Mouse (Mus musculus): ENCODE measurements around the gene St3gal6. TPM values are rescaled to one million over a fixed set of nuclear protein-coding genes. Genes with fewer than 3 reads are reported as not detected.

St3gal6 gene
- polyA plus RNA-seq, 1 experiment from 2014 or later = 16.8 TPM

DNA sequence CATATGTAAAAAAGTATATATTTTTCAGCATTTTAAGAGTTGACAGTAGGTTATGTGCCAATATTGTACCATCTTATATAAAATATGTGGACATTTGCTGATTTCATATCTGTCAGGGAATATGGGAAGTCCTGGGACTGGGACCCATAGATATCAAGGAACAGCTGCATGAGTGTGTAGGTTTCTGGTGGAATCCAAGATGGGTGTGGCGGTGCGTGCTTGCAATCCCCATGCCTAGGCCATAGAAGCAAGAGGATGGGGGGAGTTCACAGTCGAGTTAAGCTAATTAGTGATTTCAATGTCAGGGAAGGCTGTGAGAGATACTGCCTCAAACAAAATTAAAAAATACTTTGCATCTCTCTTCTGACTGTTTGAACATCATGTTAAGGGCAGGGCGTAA lies 75.0 kb downstream of the St3gal6 start:
- Histone ChIP-seq H3K4me1 (ENCODE audit: insufficient read depth) (peaks cover 13% of the 10 kb centered on the region), H3K36me3 (replicated peaks; ENCODE audit: insufficient read depth, low read length) (no peaks in the 10 kb centered on the region), H3K27me3 (ENCODE audit: insufficient read depth, low read length) (no peaks in the 10 kb centered on the region), H3K9me3 (ENCODE audit: low read length) (no peaks in the 10 kb centered on the region), H3K9ac (replicated peaks) (no peak overlapping the region), H3K4me2 (ENCODE audit: low read depth, low read length) (no peak overlapping the region), H3K4me3 (ENCODE audit: low read depth, low read length) (no peak overlapping the region), H3K27ac (ENCODE audit: low read depth) (no peak overlapping the region)
- no peak for DNase-seq
- 80% methylated on average over 4 of the region's 4 CpGs for WGBS (ENCODE audit: insufficient replicate concordance)
- TF ChIP-seq EP300 (IDR thresholded peaks at IDR 0.05; ENCODE audit: low read depth) (peak; percentile 40; the same call in 1 of the 2 replicates), CTCF (IDR thresholded peaks at IDR 0.05; ENCODE audit: low read depth) (no peak)
- ATAC-seq = 0 out of 2 replicates have a peak, but pooled peaks have one; percentile 31

DNA sequence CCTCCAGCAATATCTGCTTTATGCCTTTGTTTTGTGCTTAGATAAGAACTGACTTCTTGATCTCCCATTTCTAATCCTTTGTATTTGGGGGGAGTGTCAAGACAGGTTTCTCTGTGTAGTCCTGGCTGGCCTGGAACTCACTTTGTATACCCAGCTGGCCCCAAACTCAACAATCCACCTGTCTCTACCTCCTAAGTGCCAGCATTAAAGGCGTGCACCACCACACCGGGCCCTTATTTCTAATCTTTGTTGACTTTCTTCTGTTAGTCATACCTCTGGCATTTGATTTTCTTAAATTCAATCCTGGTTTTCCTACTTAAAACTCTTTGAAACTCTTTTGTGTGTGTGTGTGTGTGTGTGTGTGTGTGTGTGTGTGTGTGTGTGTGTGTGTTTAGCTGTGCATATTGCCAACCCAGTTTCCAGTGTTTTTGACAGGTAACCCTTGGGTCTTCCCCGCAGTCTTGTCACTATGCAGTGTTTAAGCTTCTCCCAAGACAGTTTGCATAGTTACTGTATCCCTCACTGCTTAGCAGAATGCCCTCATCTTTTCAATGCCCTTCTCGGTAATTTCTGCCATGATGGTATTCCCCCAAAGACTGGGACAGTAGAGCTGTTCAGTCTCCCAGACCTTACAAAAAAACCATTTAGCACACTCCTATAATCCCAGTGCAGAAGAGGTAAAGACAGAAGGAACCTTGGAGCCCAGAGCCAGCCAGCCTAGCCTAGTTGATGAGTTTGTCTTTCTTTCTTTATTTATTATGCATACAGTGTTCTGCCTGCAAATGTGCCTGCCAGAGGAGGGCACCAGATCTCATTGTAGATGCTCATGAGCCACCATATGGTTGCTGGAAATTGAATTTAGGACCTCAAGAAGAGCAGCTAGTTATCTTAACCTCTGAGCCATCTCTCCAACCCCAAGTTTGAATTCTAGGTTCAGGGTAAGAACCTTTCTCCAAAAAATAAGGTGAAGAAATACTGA lies 77.5 kb downstream of the St3gal6 start:
- no peaks in the 10 kb centered on the region for H3K9me3 ChIP-seq (ENCODE audit: low read length)
- no peak for DNase-seq
- H3K27ac ChIP-seq (ENCODE audit: low read depth) = no peak overlapping the region
- no peak overlapping the region for H3K4me2 ChIP-seq (ENCODE audit: low read depth, low read length)
- 79% methylated on average over 4 of the region's 4 CpGs for WGBS (ENCODE audit: insufficient replicate concordance)
- no peak for ATAC-seq
- H3K9ac ChIP-seq (replicated peaks) = no peak overlapping the region
- no peaks in the 10 kb centered on the region for H3K4me1 ChIP-seq (ENCODE audit: insufficient read depth)
- no peak overlapping the region for H3K4me3 ChIP-seq (ENCODE audit: low read depth, low read length)
- TF ChIP-seq CTCF (IDR thresholded peaks at IDR 0.05; ENCODE audit: low read depth) (peak; percentile 41), EP300 (IDR thresholded peaks at IDR 0.05; ENCODE audit: low read depth) (no peak)
- no peaks in the 10 kb centered on the region for H3K36me3 ChIP-seq (replicated peaks; ENCODE audit: insufficient read depth, low read length)
- H3K27me3 ChIP-seq (ENCODE audit: insufficient read depth, low read length) = no peaks in the 10 kb centered on the region

DNA sequence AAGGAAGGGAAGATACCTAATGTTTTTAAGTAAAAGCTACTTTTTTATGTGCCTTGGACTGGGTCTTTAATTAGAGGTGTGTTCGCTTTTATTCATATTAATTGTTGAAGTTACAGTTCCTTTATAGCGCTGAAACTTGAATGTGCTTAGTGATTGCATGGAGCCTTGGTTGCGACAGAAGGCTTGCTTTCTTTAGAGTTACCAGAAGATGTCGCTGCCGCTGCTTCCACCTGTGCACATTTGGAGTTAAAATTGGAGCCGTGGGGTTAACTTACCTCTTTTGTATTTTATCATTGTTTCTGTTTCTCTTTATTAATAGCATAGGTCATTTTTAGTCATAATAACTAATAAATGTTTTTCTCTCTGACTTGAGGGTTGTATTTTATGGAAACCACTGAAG lies 79.3 kb downstream of the St3gal6 start:
- WGBS (ENCODE audit: insufficient replicate concordance) = 54% methylated on average over 6 of the region's 6 CpGs
- H3K9ac ChIP-seq (replicated peaks) = no peak overlapping the region
- H3K4me3 ChIP-seq (ENCODE audit: low read depth, low read length) = no peak overlapping the region
- ATAC-seq (no peak), DNase-seq (no peak)
- H3K4me1 ChIP-seq (ENCODE audit: insufficient read depth) = no peaks in the 10 kb centered on the region
- no peaks in the 10 kb centered on the region for H3K36me3 ChIP-seq (replicated peaks; ENCODE audit: insufficient read depth, low read length)
- no peak overlapping the region for H3K4me2 ChIP-seq (ENCODE audit: low read depth, low read length)
- H3K27ac ChIP-seq (ENCODE audit: low read depth) = no peak overlapping the region
- TF ChIP-seq CTCF (IDR thresholded peaks at IDR 0.05; ENCODE audit: low read depth) = peak; percentile 68
- TF ChIP-seq EP300 (IDR thresholded peaks at IDR 0.05; ENCODE audit: low read depth) = no peak
- H3K27me3 ChIP-seq (ENCODE audit: insufficient read depth, low read length) = no peaks in the 10 kb centered on the region
- H3K9me3 ChIP-seq (ENCODE audit: low read length) = no peaks in the 10 kb centered on the region

DNA sequence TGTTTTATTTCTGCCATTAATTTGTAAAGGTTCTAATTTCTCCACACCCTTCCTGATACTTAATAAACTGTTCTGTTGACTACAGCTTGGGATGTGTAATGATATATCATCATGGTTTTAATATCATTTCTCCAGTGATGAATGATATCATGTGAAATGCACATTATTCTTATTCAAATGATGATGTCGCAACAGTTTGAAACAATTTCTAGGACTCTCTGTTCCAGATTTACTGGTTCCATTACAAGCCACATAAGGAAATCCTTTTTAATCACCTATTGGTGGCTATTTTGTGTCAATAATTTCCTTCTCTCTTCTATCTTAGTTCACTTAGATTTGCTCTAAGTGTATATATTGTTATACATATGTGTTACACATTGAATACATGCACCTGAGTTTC lies 91.7 kb downstream of the St3gal6 start:
- Histone ChIP-seq H3K9me3 (ENCODE audit: low read length) (no peaks in the 10 kb centered on the region), H3K9ac (replicated peaks) (no peak overlapping the region), H3K27ac (ENCODE audit: low read depth) (no peak overlapping the region), H3K27me3 (ENCODE audit: insufficient read depth, low read length) (no peaks in the 10 kb centered on the region), H3K36me3 (replicated peaks; ENCODE audit: insufficient read depth, low read length) (no peaks in the 10 kb centered on the region), H3K4me1 (ENCODE audit: insufficient read depth) (no peaks in the 10 kb centered on the region), H3K4me2 (ENCODE audit: low read depth, low read length) (no peak overlapping the region), H3K4me3 (ENCODE audit: low read depth, low read length) (no peak overlapping the region)
- WGBS (ENCODE audit: insufficient replicate concordance) = 89% methylated on average over 1 of the region's 1 CpGs
- DNase-seq (no peak), ATAC-seq (no peak)
- TF ChIP-seq CTCF (IDR thresholded peaks at IDR 0.05; ENCODE audit: low read depth) (no peak), EP300 (IDR thresholded peaks at IDR 0.05; ENCODE audit: low read depth) (no peak)

DNA sequence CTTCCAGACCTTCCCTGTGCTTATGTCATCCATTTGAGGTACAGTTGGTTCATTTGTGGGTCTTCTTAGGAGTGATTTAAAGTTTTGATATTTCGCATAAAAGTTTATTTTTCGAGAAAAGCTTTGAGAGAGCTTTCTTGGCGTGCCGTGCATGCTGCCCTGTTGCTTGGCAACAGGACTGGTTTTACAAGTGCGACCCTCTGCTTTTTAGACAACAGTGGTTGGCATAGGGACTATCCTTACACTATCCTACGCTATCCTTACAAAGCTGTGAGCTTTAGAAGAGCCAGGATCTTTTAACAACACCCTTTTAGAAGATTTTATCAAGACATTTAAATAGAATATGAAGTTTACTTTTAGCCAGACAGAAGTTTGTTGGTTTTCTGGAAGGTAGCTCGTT lies 93.8 kb downstream of the St3gal6 start:
- no peak for ATAC-seq
- Histone ChIP-seq H3K4me2 (ENCODE audit: low read depth, low read length) (no peak overlapping the region), H3K27ac (ENCODE audit: low read depth) (no peak overlapping the region), H3K9me3 (ENCODE audit: low read length) (no peaks in the 10 kb centered on the region), H3K36me3 (replicated peaks; ENCODE audit: insufficient read depth, low read length) (no peaks in the 10 kb centered on the region), H3K4me1 (ENCODE audit: insufficient read depth) (no peaks in the 10 kb centered on the region), H3K27me3 (ENCODE audit: insufficient read depth, low read length) (no peaks in the 10 kb centered on the region), H3K9ac (replicated peaks) (no peak overlapping the region), H3K4me3 (ENCODE audit: low read depth, low read length) (no peak overlapping the region)
- DNase-seq = no peak
- TF ChIP-seq EP300 (IDR thresholded peaks at IDR 0.05; ENCODE audit: low read depth) (no peak), CTCF (IDR thresholded peaks at IDR 0.05; ENCODE audit: low read depth) (no peak)
- 80% methylated on average over 7 of the region's 7 CpGs for WGBS (ENCODE audit: insufficient replicate concordance)

DNA sequence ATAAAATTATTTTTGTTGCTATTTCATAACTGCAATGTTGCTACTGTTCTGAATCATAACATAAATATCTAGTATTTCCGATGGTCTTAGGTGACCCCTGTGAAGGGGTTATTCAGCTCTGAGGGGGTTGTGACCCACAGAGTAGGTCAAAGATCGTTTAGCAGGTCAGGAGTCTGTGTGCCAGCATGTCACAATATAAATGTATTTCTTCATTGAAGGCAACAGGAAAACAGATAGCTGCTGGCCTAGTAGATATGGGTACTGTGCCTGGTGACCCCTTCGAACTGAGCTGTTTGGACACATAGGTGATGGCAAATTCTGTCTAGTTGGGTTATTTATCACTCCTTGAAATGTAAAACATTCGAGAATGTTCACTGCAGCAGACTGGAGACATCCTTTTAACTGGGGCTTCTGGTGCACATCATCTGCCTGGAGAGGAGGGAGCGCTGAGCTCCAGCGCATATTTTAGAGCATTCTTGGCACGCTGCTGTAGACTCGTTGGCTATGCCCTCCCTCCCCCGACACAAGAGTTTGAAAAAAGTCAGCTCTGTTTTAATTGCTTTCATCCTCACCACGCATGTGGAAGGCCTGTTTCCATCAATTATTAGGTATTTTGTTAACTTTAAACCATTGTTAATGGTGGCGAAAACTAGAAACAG lies 102.2 kb downstream of the St3gal6 start:
- Histone ChIP-seq H3K4me2 (ENCODE audit: low read depth, low read length) (no peak overlapping the region), H3K4me3 (ENCODE audit: low read depth, low read length) (no peak overlapping the region), H3K36me3 (replicated peaks; ENCODE audit: insufficient read depth, low read length) (no peaks in the 10 kb centered on the region), H3K27me3 (ENCODE audit: insufficient read depth, low read length) (no peaks in the 10 kb centered on the region), H3K9me3 (ENCODE audit: low read length) (no peaks in the 10 kb centered on the region), H3K4me1 (ENCODE audit: insufficient read depth) (0 out of 2 replicates have a peak, but pooled peaks cover 4% of the 10 kb centered on the region), H3K27ac (ENCODE audit: low read depth) (no peak overlapping the region), H3K9ac (replicated peaks) (no peak overlapping the region)
- WGBS (ENCODE audit: insufficient replicate concordance) = 59% methylated on average over 11 of the region's 11 CpGs
- ATAC-seq (peak; percentile 91), DNase-seq (no peak)
- TF ChIP-seq EP300 (IDR thresholded peaks at IDR 0.05; ENCODE audit: low read depth) (0 out of 2 replicates have a peak, but pooled peaks have one; percentile 33), CTCF (IDR thresholded peaks at IDR 0.05; ENCODE audit: low read depth) (no peak)

Other genes starting within 250 kb of the St3gal6 start
- 0.31 and 0.64 TPM in 2 replicates for gene Dcbld2, start 115.8 kb downstream of the St3gal6 start, polyA plus RNA-seq (2015; fragmentation: Nextera tagmentation; extraction: Ambion mirVana)
- gene Gm813, start 92.7 kb upstream of the St3gal6 start, polyA plus RNA-seq (2015; fragmentation: Nextera tagmentation; extraction: Ambion mirVana) = not detected in 2 replicates
- not detected in 2 replicates for gene E330017A01Rik, start 114.5 kb upstream of the St3gal6 start, polyA plus RNA-seq (2015; fragmentation: Nextera tagmentation; extraction: Ambion mirVana)
- gene Cpox, start 146.0 kb upstream of the St3gal6 start, polyA plus RNA-seq (2015; fragmentation: Nextera tagmentation; extraction: Ambion mirVana) = 178 and 189 TPM in 2 replicates
- 0.11 TPM in 1 of 2 replicates, not detected in the other for gene Gpr15, start 194.8 kb upstream of the St3gal6 start, polyA plus RNA-seq (2015; fragmentation: Nextera tagmentation; extraction: Ambion mirVana)
- 23.8 and 28.4 TPM in 2 replicates for gene Cldnd1, start 203.7 kb upstream of the St3gal6 start, polyA plus RNA-seq (2015; fragmentation: Nextera tagmentation; extraction: Ambion mirVana)
- gene Olfr172, start 238.9 kb upstream of the St3gal6 start, polyA plus RNA-seq (2015; fragmentation: Nextera tagmentation; extraction: Ambion mirVana) = not detected in 2 replicates